In genomic region chr12:4475251-4475993, GRCm38 (mm10) we compare ENCODE assay signal across 8 mouse cellular contexts. TPM values are rescaled to one million over a fixed set of nuclear protein-coding genes. Genes with fewer than 3 reads are reported as not detected.
DNase-seq lines count a peak whose midpoint lies in the region; ATAC-seq lines count a peak whose summit lies in the region.

No protein-coding gene starts in this region.

- WGBS in limb, embryonic 13.5 days: 5% methylated on average over 18 of the region's 18 CpGs
- 9% methylated on average over 18 of the region's 18 CpGs for WGBS in stomach, embryonic 14.5 days

- peak overlapping the region; percentile 87 for H3K4me3 ChIP-seq in limb, embryonic 13.5 days
- H3K4me3 ChIP-seq in stomach, embryonic 14.5 days (ENCODE audit: low read depth, low read length): peak overlapping the region; percentile 82

- H3K4me2 ChIP-seq in limb, embryonic 13.5 days (replicated peaks): peak overlapping the region; percentile 89
- H3K4me2 ChIP-seq in stomach, embryonic 14.5 days (replicated peaks; ENCODE audit: low read depth, low read length): peak overlapping the region; percentile 84

- peaks cover 25% of the 10 kb centered on the region for H3K4me1 ChIP-seq in limb, embryonic 13.5 days
- no peaks in the 10 kb centered on the region for H3K4me1 ChIP-seq in stomach, embryonic 14.5 days (ENCODE audit: control insufficient read depth, insufficient read depth, low read length)

- 0 out of 2 replicates have a peak, but pooled peaks cover 8% of the 10 kb centered on the region for H3K27me3 ChIP-seq in limb, embryonic 13.5 days
- no peaks in the 10 kb centered on the region for H3K27me3 ChIP-seq in stomach, embryonic 14.5 days (ENCODE audit: control insufficient read depth, insufficient read depth, low read length)

- no peaks in the 10 kb centered on the region for H3K36me3 ChIP-seq in limb, embryonic 13.5 days
- no peaks in the 10 kb centered on the region for H3K36me3 ChIP-seq in stomach, embryonic 14.5 days (ENCODE audit: control insufficient read depth, insufficient read depth, low read length)

- H3K9me3 ChIP-seq in limb, embryonic 13.5 days: no peaks in the 10 kb centered on the region
- H3K9me3 ChIP-seq in stomach, embryonic 14.5 days (ENCODE audit: control insufficient read depth, low read depth, low read length): no peaks in the 10 kb centered on the region

- DNase-seq in CD4-positive, CD25-positive, alpha-beta regulatory T cell, adult 2 months (ENCODE audit: low read depth, low spot score): peak; percentile 41
- peak; percentile 31 for DNase-seq in thymus, postnatal 14 days
- no peak for DNase-seq in thymus, postnatal 36 days
- DNase-seq in cerebellum, postnatal 14 days: no peak
- no peak for DNase-seq in spleen, adult 12 weeks (ENCODE audit: low spot score)

- no peak overlapping the region for H3K27ac ChIP-seq in limb, embryonic 13.5 days
- H3K27ac ChIP-seq in stomach, embryonic 14.5 days (ENCODE audit: low read length): no peak overlapping the region

- H3K9ac ChIP-seq in limb, embryonic 13.5 days: peak overlapping the region; percentile 95
- no peak overlapping the region; the same call in 1 of the 2 replicates for H3K9ac ChIP-seq in stomach, embryonic 14.5 days (replicated peaks; ENCODE audit: low read depth, low read length)

- ATAC-seq in CD4-positive, CD25-positive, alpha-beta regulatory T cell, adult 4 months: no peak
- ATAC-seq in limb, embryonic 13.5 days (ENCODE audit: low FRiP score, low read depth): peak; percentile 22; the same call in 1 of the 2 replicates
- no peak for ATAC-seq in stomach, embryonic 14.5 days (ENCODE audit: insufficient number of reproducible peaks, insufficient read depth, low FRiP score, low read depth)

RNA-seq across cellular contexts. Expression of gene Ncoa1, which starts 1.6 kb away (rescaled TPM):
- 10 to 100 TPM; 12.5 to 14.6 TPM for polyA plus RNA-seq in CD4-positive, CD25-positive, alpha-beta regulatory T cell, adult 4 months (2017; shearing (Covaris generic))
- 9.7 and 12.0 TPM in 2 replicates for polyA plus RNA-seq in limb, embryonic 13.5 days (2015; fragmentation: Nextera tagmentation; extraction: Ambion mirVana)
- 10.4 and 13.2 TPM in 2 replicates for polyA plus RNA-seq in stomach, embryonic 14.5 days (2014; fragmentation: Nextera tagmentation; extraction: Ambion mirVana)

Comparison
In these comparisons a context has a peak if more than half of its experiments do, and no peak if none do; other contexts are left out.
1. DNase-seq: peak in CD4-positive, CD25-positive, alpha-beta regulatory T cell, adult 2 months (single experiment) and thymus, postnatal 14 days (single experiment); none in thymus, postnatal 36 days (0 of 2), cerebellum, postnatal 14 days (0 of 2) and spleen, adult 12 weeks (single experiment).